Mouse (Mus musculus): ENCODE results near the gene Srgap3.

DNA sequence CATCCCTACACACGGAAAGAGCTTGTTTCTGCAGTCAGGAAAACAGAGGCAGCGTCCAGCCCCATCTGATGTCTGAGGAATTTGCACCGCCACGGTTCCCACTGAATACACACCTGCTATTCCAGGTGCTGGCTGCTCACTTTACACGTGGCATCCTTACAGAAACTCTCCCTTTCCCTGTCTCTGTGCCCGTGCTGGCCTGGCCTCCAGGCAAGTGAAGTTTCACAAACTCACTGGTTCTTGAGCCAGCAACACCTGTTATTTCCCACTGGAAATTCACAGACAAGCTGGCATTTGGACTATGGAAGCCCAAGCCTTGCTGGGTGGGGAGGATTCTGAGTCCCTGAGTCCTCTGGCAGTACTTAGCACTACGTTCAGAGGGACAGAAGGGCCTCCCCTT, 84.6 kb downstream of the Srgap3 start:
- no peak for TF ChIP-seq POLR2A (IDR thresholded peaks at IDR 0.05; ENCODE audit: extremely low read depth, insufficient read depth, low read length)
- no peak for TF ChIP-seq CTCF (IDR thresholded peaks at IDR 0.05; ENCODE audit: extremely low read depth, insufficient read depth, low read length)
